Mouse (Mus musculus): ENCODE measurements around the gene Olfr1160.
"Not testable (repeated sequence)": the region's sequence is repeated elsewhere in the genome, so short reads cannot be mapped to it uniquely, and the experiment has no call there.

DNA sequence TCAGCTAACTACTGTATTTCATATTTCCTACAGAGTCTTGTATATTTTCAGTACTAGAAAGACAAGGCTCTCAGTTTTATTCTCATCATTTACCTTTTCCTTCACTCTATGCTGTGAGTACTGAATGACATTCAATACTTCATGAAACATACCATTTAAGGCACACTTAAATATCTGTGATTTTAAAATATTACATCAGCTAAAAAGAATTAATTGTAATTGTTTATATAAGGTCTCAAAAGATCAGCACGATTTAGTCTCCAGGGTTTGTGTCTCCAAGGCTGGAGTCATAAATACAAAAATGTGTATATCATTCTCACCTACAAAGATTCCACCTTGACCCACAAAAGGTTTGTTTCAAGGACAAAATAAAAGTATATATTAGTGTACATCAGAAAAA lies 14.4 kb upstream of the Olfr1160 start, which contains the start of gene Olfr1161:
- not testable (repeated sequence) for TF ChIP-seq GATA1, TAL1 (IDR thresholded peaks at IDR 0.05; ENCODE audit: low read length)
